ENCODE assay signal across 8 mouse cellular contexts in the genomic region with DNA sequence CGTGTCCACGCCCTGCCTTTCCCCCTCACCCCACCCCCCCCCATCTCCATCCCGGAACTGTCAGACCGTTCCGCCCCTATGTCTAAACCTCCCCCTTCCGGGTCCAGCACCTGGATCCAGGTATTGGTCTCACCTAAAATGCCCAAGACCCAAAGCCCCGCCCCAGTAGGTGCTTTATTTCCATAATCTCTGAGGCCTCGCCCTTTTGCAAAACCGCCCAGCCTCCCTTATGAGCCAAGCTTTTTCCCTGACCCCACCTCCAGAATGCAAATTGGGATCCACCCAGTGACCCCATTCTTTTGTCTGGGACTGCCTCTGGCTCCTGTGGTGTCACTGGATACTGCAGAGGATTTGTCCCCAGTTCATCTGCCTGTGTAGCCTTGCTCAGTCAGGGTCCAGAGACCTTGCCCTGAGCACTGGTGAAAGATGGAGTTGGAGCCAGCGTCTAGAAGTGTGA. TPM values are rescaled to one million over a fixed set of nuclear protein-coding genes. Genes with fewer than 3 reads are reported as not detected.
DNase-seq lines count a peak whose midpoint lies in the region; ATAC-seq and TF ChIP-seq lines count a peak whose summit lies in the region.

A gene (minus strand): TSS at position 430 of the 457 bp plus-strand sequence.

- no peak for TF ChIP-seq CTCF in midbrain, postnatal 0 days (IDR thresholded peaks at IDR 0.05)

- peaks cover 9% of the 10 kb centered on the region; the same call in 1 of the 2 replicates for H3K4me1 ChIP-seq in limb, embryonic 14.5 days (ENCODE audit: control insufficient read depth, insufficient read depth, low read length)
- H3K4me1 ChIP-seq in midbrain, postnatal 0 days (ENCODE audit: insufficient read depth, low read length): peaks cover 3% of the 10 kb centered on the region; the same call in 1 of the 2 replicates

- H3K27me3 ChIP-seq in limb, embryonic 14.5 days (ENCODE audit: control insufficient read depth, insufficient read depth, low read length): no peaks in the 10 kb centered on the region
- no peaks in the 10 kb centered on the region for H3K27me3 ChIP-seq in midbrain, postnatal 0 days (ENCODE audit: insufficient read depth, low read length)

- no peak within 1 kb of the TSS for H3K27ac ChIP-seq in limb, embryonic 14.5 days (replicated peaks; ENCODE audit: low read depth, low read length)
- H3K27ac ChIP-seq in midbrain, postnatal 0 days (ENCODE audit: low read depth, low read length): peak within 1 kb of the TSS; percentile 62

- TF ChIP-seq POLR2A in limb, embryonic 14.5 days (IDR thresholded peaks at IDR 0.05; ENCODE audit: borderline replicate concordance, extremely low read depth, insufficient read depth, insufficient read length): no peak

- peak within 1 kb of the TSS; percentile 54 for H3K4me3 ChIP-seq in limb, embryonic 14.5 days (replicated peaks; ENCODE audit: low read length)
- H3K4me3 ChIP-seq in midbrain, postnatal 0 days (ENCODE audit: low read depth, low read length): peak within 1 kb of the TSS; percentile 56

- no peaks in the 10 kb centered on the region for H3K36me3 ChIP-seq in limb, embryonic 14.5 days (ENCODE audit: control insufficient read depth, insufficient read depth, low read length)
- no peaks in the 10 kb centered on the region for H3K36me3 ChIP-seq in midbrain, postnatal 0 days (ENCODE audit: insufficient read depth, low read length)

- 3% methylated on average over 9 of the region's 10 CpGs for WGBS in limb, embryonic 14.5 days
- WGBS in midbrain, postnatal 0 days: 2% methylated on average over 9 of the region's 10 CpGs

- DNase-seq in CD4-positive helper T cell, adult 2 months (ENCODE audit: low read depth, low spot score): peak; percentile 36
- peak; percentile 71 for DNase-seq in embryo, embryonic 10.5 days (ENCODE audit: low spot score)
- DNase-seq in heart, adult 9 months (ENCODE audit: low spot score in 2 of 2): peak; percentile 58 to 59
- DNase-seq in kidney, adult 8-10 months: peak; percentile 80 to 89
- no peak for DNase-seq in limb, embryonic 14.5 days (ENCODE audit: low spot score)
- peak; percentile 30 for DNase-seq in midbrain, postnatal 0 days (ENCODE audit: low spot score)
- DNase-seq in T-cell, adult 2 months (ENCODE audit: low spot score): no peak

- H3K4me2 ChIP-seq in limb, embryonic 14.5 days (replicated peaks; ENCODE audit: low read depth, low read length, severe bottlenecking): peak within 1 kb of the TSS; percentile 95
- peak within 1 kb of the TSS; percentile 97 for H3K4me2 ChIP-seq in midbrain, postnatal 0 days (ENCODE audit: low read depth, low read length, poor library complexity, severe bottlenecking)

- no peaks in the 10 kb centered on the region for H3K9me3 ChIP-seq in limb, embryonic 14.5 days (ENCODE audit: control insufficient read depth, low read length)
- H3K9me3 ChIP-seq in midbrain, postnatal 0 days (ENCODE audit: low read length): no peaks in the 10 kb centered on the region

- peak within 1 kb of the TSS; percentile 48 for H3K9ac ChIP-seq in limb, embryonic 14.5 days (ENCODE audit: low read depth, low read length, severe bottlenecking)
- H3K9ac ChIP-seq in midbrain, postnatal 0 days (replicated peaks; ENCODE audit: low read length, poor library complexity, severe bottlenecking): peak within 1 kb of the TSS; percentile 90

- peak; percentile 14 for ATAC-seq in activated CD4-positive, CD25-positive, alpha-beta regulatory T cell, adult 4 months
- 0 out of 2 replicates have a peak, but pooled peaks have one; percentile 31 for ATAC-seq in limb, embryonic 14.5 days (ENCODE audit: low FRiP score, low read depth)
- ATAC-seq in midbrain, postnatal 0 days (ENCODE audit: low FRiP score): peak; percentile 66

RNA-seq across cellular contexts. Expression of the gene that starts here (rescaled TPM):
- 10 to 100 TPM in 1 of 2 experiments, 1 to 10 TPM in 1; 8.0 to 11.4 TPM for polyA plus RNA-seq in activated CD4-positive, CD25-positive, alpha-beta regulatory T cell, adult 4 months (2017; shearing (Covaris generic))
- 7.2 and 7.4 TPM in 2 replicates for polyA plus RNA-seq in limb, embryonic 14.5 days (2012; rRNA removed)
- 4.3 and 5.0 TPM in 2 replicates for polyA plus RNA-seq in limb, embryonic 14.5 days (2014; fragmentation: Nextera tagmentation; extraction: Ambion mirVana)
- 17.1 and 18.0 TPM in 2 replicates for total RNA-seq in midbrain, postnatal 0 days (2014; rRNA removed)
- 13.5 and 15.8 TPM in 2 replicates for polyA plus RNA-seq in midbrain, postnatal 0 days (2015; fragmentation: Nextera tagmentation; extraction: Ambion mirVana)

Comparison
In these comparisons a context has a peak if more than half of its experiments do, and no peak if none do; other contexts are left out.
1. DNase-seq: peak in CD4-positive helper T cell, adult 2 months (single experiment), embryo, embryonic 10.5 days (single experiment), heart, adult 9 months (2 of 2), kidney, adult 8-10 months (2 of 2) and midbrain, postnatal 0 days (single experiment); none in limb, embryonic 14.5 days (single experiment) and T-cell, adult 2 months (single experiment).
2. ATAC-seq: peak in every context shown above with its lines; median percentile 66 in midbrain, postnatal 0 days; 31 in limb, embryonic 14.5 days; 14 in activated CD4-positive, CD25-positive, alpha-beta regulatory T cell, adult 4 months.